Mouse (Mus musculus): ENCODE data around the gene Npr1. TPM values are rescaled to one million over a fixed set of nuclear protein-coding genes. Genes with fewer than 3 reads are reported as not detected.

Gene Npr1
- polyA plus RNA-seq, 1 experiment from 2014 or later: 1.7 TPM

GRCm38 (mm10) chr3:90412312-90413010 lies 53.2 kb downstream of the Npr1 start:
- H3K4me3 ChIP-seq (ENCODE audit: low read depth, low read length): no peak overlapping the region
- no peak overlapping the region for H3K9ac ChIP-seq (replicated peaks; ENCODE audit: low read length)
- no peaks in the 10 kb centered on the region for H3K27me3 ChIP-seq (ENCODE audit: control insufficient read depth, insufficient read depth, low read length)
- peak; percentile 77 for DNase-seq (ENCODE audit: low spot score)
- peaks cover 2% of the 10 kb centered on the region for H3K36me3 ChIP-seq (replicated peaks; ENCODE audit: control insufficient read depth, insufficient read depth, low read depth, low read length)
- no peaks in the 10 kb centered on the region for H3K9me3 ChIP-seq (replicated peaks; ENCODE audit: control insufficient read depth, low read length)
- no peak overlapping the region for H3K4me2 ChIP-seq (ENCODE audit: low read depth, low read length)
- H3K4me1 ChIP-seq (ENCODE audit: control insufficient read depth, insufficient read depth, low read length): no peaks in the 10 kb centered on the region
- no peak for ATAC-seq (replicated peaks; ENCODE audit: insufficient number of reproducible peaks, low FRiP score, low TSS enrichment, low read depth)
- WGBS: 55% methylated on average over 5 of the region's 5 CpGs
- no peak overlapping the region for H3K27ac ChIP-seq (replicated peaks; ENCODE audit: low read depth, low read length)

- Histone ChIP-seq H3K9ac (replicated peaks; ENCODE audit: low read length) (no peak overlapping the region), H3K36me3 (replicated peaks; ENCODE audit: control insufficient read depth, insufficient read depth, low read depth, low read length) (peaks cover 6% of the 10 kb centered on the region), H3K4me3 (ENCODE audit: low read depth, low read length) (no peak overlapping the region), H3K27me3 (ENCODE audit: control insufficient read depth, insufficient read depth, low read length) (no peaks in the 10 kb centered on the region), H3K27ac (replicated peaks; ENCODE audit: low read depth, low read length) (no peak overlapping the region), H3K4me1 (ENCODE audit: control insufficient read depth, insufficient read depth, low read length) (no peaks in the 10 kb centered on the region), H3K9me3 (replicated peaks; ENCODE audit: control insufficient read depth, low read length) (no peaks in the 10 kb centered on the region), H3K4me2 (ENCODE audit: low read depth, low read length) (no peak overlapping the region)
- no peak for DNase-seq (ENCODE audit: low spot score)
- 90% methylated on average over 3 of the region's 3 CpGs for WGBS
- no peak for ATAC-seq (replicated peaks; ENCODE audit: insufficient number of reproducible peaks, low FRiP score, low TSS enrichment, low read depth)
These were observed 56.9 kb downstream of the Npr1 start for GRCm38 (mm10) chr3:90408721-90409120.

GRCm38 (mm10) chr3:90406414-90406813 lies 59.3 kb downstream of the Npr1 start:
- Histone ChIP-seq H3K4me1 (ENCODE audit: control insufficient read depth, insufficient read depth, low read length) (no peaks in the 10 kb centered on the region), H3K4me3 (ENCODE audit: low read depth, low read length) (no peak overlapping the region), H3K36me3 (replicated peaks; ENCODE audit: control insufficient read depth, insufficient read depth, low read depth, low read length) (peaks cover 16% of the 10 kb centered on the region), H3K27me3 (ENCODE audit: control insufficient read depth, insufficient read depth, low read length) (no peaks in the 10 kb centered on the region), H3K27ac (replicated peaks; ENCODE audit: low read depth, low read length) (no peak overlapping the region), H3K4me2 (ENCODE audit: low read depth, low read length) (no peak overlapping the region), H3K9ac (replicated peaks; ENCODE audit: low read length) (no peak overlapping the region), H3K9me3 (replicated peaks; ENCODE audit: control insufficient read depth, low read length) (no peaks in the 10 kb centered on the region)
- WGBS: 94% methylated on average over 5 of the region's 5 CpGs
- DNase-seq (ENCODE audit: low spot score) (no peak), ATAC-seq (replicated peaks; ENCODE audit: insufficient number of reproducible peaks, low FRiP score, low TSS enrichment, low read depth) (no peak)

GRCm38 (mm10) chr3:90404609-90405008 lies 61.1 kb downstream of the Npr1 start:
- Histone ChIP-seq H3K4me1 (ENCODE audit: control insufficient read depth, insufficient read depth, low read length) (no peaks in the 10 kb centered on the region), H3K4me2 (ENCODE audit: low read depth, low read length) (no peak overlapping the region), H3K9me3 (replicated peaks; ENCODE audit: control insufficient read depth, low read length) (no peaks in the 10 kb centered on the region), H3K27me3 (ENCODE audit: control insufficient read depth, insufficient read depth, low read length) (no peaks in the 10 kb centered on the region), H3K27ac (replicated peaks; ENCODE audit: low read depth, low read length) (no peak overlapping the region), H3K4me3 (ENCODE audit: low read depth, low read length) (no peak overlapping the region), H3K36me3 (replicated peaks; ENCODE audit: control insufficient read depth, insufficient read depth, low read depth, low read length) (peaks cover 21% of the 10 kb centered on the region), H3K9ac (replicated peaks; ENCODE audit: low read length) (no peak overlapping the region)
- DNase-seq (ENCODE audit: low spot score) (no peak), ATAC-seq (replicated peaks; ENCODE audit: insufficient number of reproducible peaks, low FRiP score, low TSS enrichment, low read depth) (no peak)
- 81% methylated on average over 4 of the region's 4 CpGs for WGBS

GRCm38 (mm10) chr3:90404121-90404520 lies 61.5 kb downstream of the Npr1 start:
- Histone ChIP-seq H3K36me3 (replicated peaks; ENCODE audit: control insufficient read depth, insufficient read depth, low read depth, low read length) (peaks cover 21% of the 10 kb centered on the region), H3K27me3 (ENCODE audit: control insufficient read depth, insufficient read depth, low read length) (no peaks in the 10 kb centered on the region), H3K27ac (replicated peaks; ENCODE audit: low read depth, low read length) (no peak overlapping the region), H3K4me1 (ENCODE audit: control insufficient read depth, insufficient read depth, low read length) (no peaks in the 10 kb centered on the region), H3K9me3 (replicated peaks; ENCODE audit: control insufficient read depth, low read length) (no peaks in the 10 kb centered on the region), H3K9ac (replicated peaks; ENCODE audit: low read length) (no peak overlapping the region), H3K4me2 (ENCODE audit: low read depth, low read length) (no peak overlapping the region), H3K4me3 (ENCODE audit: low read depth, low read length) (no peak overlapping the region)
- DNase-seq (ENCODE audit: low spot score) (no peak), ATAC-seq (replicated peaks; ENCODE audit: insufficient number of reproducible peaks, low FRiP score, low TSS enrichment, low read depth) (no peak)
- 89% methylated on average over 3 of the region's 3 CpGs for WGBS

- Histone ChIP-seq H3K36me3 (replicated peaks; ENCODE audit: control insufficient read depth, insufficient read depth, low read depth, low read length) (peaks cover 17% of the 10 kb centered on the region), H3K9me3 (replicated peaks; ENCODE audit: control insufficient read depth, low read length) (no peaks in the 10 kb centered on the region), H3K4me2 (ENCODE audit: low read depth, low read length) (no peak overlapping the region), H3K9ac (replicated peaks; ENCODE audit: low read length) (no peak overlapping the region), H3K4me1 (ENCODE audit: control insufficient read depth, insufficient read depth, low read length) (no peaks in the 10 kb centered on the region), H3K27me3 (ENCODE audit: control insufficient read depth, insufficient read depth, low read length) (no peaks in the 10 kb centered on the region), H3K4me3 (ENCODE audit: low read depth, low read length) (no peak overlapping the region), H3K27ac (replicated peaks; ENCODE audit: low read depth, low read length) (no peak overlapping the region)
- WGBS: 94% methylated on average over 4 of the region's 4 CpGs
- no peak for ATAC-seq (replicated peaks; ENCODE audit: insufficient number of reproducible peaks, low FRiP score, low TSS enrichment, low read depth)
- no peak for DNase-seq (ENCODE audit: low spot score)
These were observed 64.7 kb downstream of the Npr1 start for GRCm38 (mm10) chr3:90400993-90401392.

Other genes with a start within 250 kb of the Npr1 start
- 94.4 and 103 TPM in 2 replicates for gene Jtb, start 234.3 kb downstream of the Npr1 start, polyA plus RNA-seq (2014; fragmentation: Nextera tagmentation; extraction: Ambion mirVana)
- gene Creb3l4, start 222.4 kb downstream of the Npr1 start, polyA plus RNA-seq (2014; fragmentation: Nextera tagmentation; extraction: Ambion mirVana): 7.7 and 9.9 TPM in 2 replicates
- gene Slc39a1, start 217.7 kb downstream of the Npr1 start, polyA plus RNA-seq (2014; fragmentation: Nextera tagmentation; extraction: Ambion mirVana): 48.7 and 49.1 TPM in 2 replicates
- 10.8 and 12.5 TPM in 2 replicates for gene Crtc2, start 211.7 kb downstream of the Npr1 start, polyA plus RNA-seq (2014; fragmentation: Nextera tagmentation; extraction: Ambion mirVana)
- gene Dennd4b, start 200.7 kb downstream of the Npr1 start, polyA plus RNA-seq (2014; fragmentation: Nextera tagmentation; extraction: Ambion mirVana): 2.6 and 2.9 TPM in 2 replicates
- 12.6 TPM in 2 replicates for gene Gatad2b, start 172.7 kb downstream of the Npr1 start, polyA plus RNA-seq (2014; fragmentation: Nextera tagmentation; extraction: Ambion mirVana)
- 15.3 and 16.8 TPM in 2 replicates for gene Slc27a3, start 75.9 kb downstream of the Npr1 start, polyA plus RNA-seq (2014; fragmentation: Nextera tagmentation; extraction: Ambion mirVana)
- 31.7 and 32.1 TPM in 2 replicates for gene Ints3, start 32.2 kb downstream of the Npr1 start, polyA plus RNA-seq (2014; fragmentation: Nextera tagmentation; extraction: Ambion mirVana)
- gene Ilf2, start 10.3 kb upstream of the Npr1 start, polyA plus RNA-seq (2014; fragmentation: Nextera tagmentation; extraction: Ambion mirVana): 364 and 383 TPM in 2 replicates
- gene Snapin, start 25.2 kb upstream of the Npr1 start, polyA plus RNA-seq (2014; fragmentation: Nextera tagmentation; extraction: Ambion mirVana): 63.3 and 65.8 TPM in 2 replicates
- 126 and 132 TPM in 2 replicates for gene Chtop, start 43.6 kb upstream of the Npr1 start, polyA plus RNA-seq (2014; fragmentation: Nextera tagmentation; extraction: Ambion mirVana)
- 8.4 and 13.4 TPM in 2 replicates for gene S100a1, start 48.5 kb upstream of the Npr1 start, polyA plus RNA-seq (2014; fragmentation: Nextera tagmentation; extraction: Ambion mirVana)
- 12.9 and 14.6 TPM in 2 replicates for gene S100a13, start 48.6 kb upstream of the Npr1 start, polyA plus RNA-seq (2014; fragmentation: Nextera tagmentation; extraction: Ambion mirVana)
- 0.32 TPM in 1 of 2 replicates, not detected in the other for gene S100a14, start 61.0 kb upstream of the Npr1 start, polyA plus RNA-seq (2014; fragmentation: Nextera tagmentation; extraction: Ambion mirVana)
- gene S100a16, start 71.4 kb upstream of the Npr1 start, polyA plus RNA-seq (2014; fragmentation: Nextera tagmentation; extraction: Ambion mirVana): 48.2 and 52.1 TPM in 2 replicates
- not detected in 2 replicates for gene S100a3, start 94.7 kb upstream of the Npr1 start, polyA plus RNA-seq (2014; fragmentation: Nextera tagmentation; extraction: Ambion mirVana)
- gene S100a2, start 124.4 kb upstream of the Npr1 start, polyA plus RNA-seq (2014; fragmentation: Nextera tagmentation; extraction: Ambion mirVana): not detected in 2 replicates
- not detected in 2 replicates for gene Gm42674, start 136.0 kb upstream of the Npr1 start, polyA plus RNA-seq (2014; fragmentation: Nextera tagmentation; extraction: Ambion mirVana)
- 3.4 and 3.9 TPM in 2 replicates for gene S100a4, start 137.9 kb upstream of the Npr1 start, polyA plus RNA-seq (2014; fragmentation: Nextera tagmentation; extraction: Ambion mirVana)
- not detected in 2 replicates for gene S100a5, start 142.7 kb upstream of the Npr1 start, polyA plus RNA-seq (2014; fragmentation: Nextera tagmentation; extraction: Ambion mirVana)
- 23.7 and 25.3 TPM in 2 replicates for gene S100a6, start 147.0 kb upstream of the Npr1 start, polyA plus RNA-seq (2014; fragmentation: Nextera tagmentation; extraction: Ambion mirVana)
- gene S100a7a, start 188.2 kb upstream of the Npr1 start, polyA plus RNA-seq (2014; fragmentation: Nextera tagmentation; extraction: Ambion mirVana): not detected in 2 replicates
- gene S100a8, start 203.1 kb upstream of the Npr1 start, polyA plus RNA-seq (2014; fragmentation: Nextera tagmentation; extraction: Ambion mirVana): 10.5 and 13.2 TPM in 2 replicates
- gene S100a9, start 229.9 kb upstream of the Npr1 start, polyA plus RNA-seq (2014; fragmentation: Nextera tagmentation; extraction: Ambion mirVana): 5.7 and 5.8 TPM in 2 replicates